Mouse (Mus musculus): ENCODE measurements around the gene Lrp6. TPM values are rescaled to one million over a fixed set of nuclear protein-coding genes. Genes with fewer than 3 reads are reported as not detected.

Gene Lrp6
- total RNA-seq, 2 experiments from 2014 or later = 41.2 to 44.0 TPM

DNA sequence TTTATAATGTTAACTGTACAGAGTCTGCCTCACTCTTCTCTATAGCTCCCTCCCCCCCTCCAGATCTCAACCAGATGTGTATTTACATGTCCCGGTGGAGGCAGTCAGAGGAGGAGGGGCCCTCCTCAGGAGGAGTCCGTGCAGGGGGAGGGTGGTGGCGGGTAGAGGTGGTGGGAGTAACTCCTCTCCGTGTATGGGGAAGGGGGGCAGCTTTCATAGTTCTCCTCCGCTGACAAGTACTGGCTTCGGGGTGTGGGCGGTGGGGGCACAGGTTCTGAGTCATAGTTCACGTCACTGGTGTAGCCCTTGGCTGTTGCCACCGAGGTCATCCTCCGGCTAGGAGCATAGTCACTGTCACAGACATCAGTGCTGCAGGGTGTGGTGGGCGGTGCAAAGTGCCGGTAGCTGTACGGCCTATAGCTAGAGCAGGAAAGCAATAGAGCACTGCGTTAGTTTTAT lies 116.1 kb downstream of the Lrp6 start:
- intact Hi-C loops (cut with DNase I) = no loop called here
- no peak for DNase-seq (ENCODE audit: extremely low spot score in 1 of 2, low spot score in 2 of 2)

DNA sequence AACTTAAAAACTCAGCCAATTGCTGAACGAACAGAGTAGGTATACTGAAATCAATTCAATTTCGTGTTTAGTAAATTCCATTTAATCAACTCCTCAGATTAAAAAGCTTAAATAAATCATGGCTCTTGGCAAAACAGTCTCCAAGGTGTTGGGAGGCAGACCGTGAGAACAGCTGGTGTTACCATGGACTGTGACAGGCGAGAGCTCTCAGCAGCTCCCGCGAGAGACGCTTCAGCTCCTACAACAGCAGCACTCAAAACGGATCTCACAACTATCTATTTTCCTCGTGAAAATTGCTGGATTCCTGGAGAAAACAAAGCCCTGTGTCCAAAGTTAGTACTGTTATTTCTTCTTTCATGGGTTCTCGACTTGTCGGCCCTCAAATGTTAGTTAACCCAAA lies 116.8 kb downstream of the Lrp6 start:
- intact Hi-C loops (cut with DNase I) = no loop called here
- no peak for DNase-seq (ENCODE audit: extremely low spot score in 1 of 2, low spot score in 2 of 2)

DNA sequence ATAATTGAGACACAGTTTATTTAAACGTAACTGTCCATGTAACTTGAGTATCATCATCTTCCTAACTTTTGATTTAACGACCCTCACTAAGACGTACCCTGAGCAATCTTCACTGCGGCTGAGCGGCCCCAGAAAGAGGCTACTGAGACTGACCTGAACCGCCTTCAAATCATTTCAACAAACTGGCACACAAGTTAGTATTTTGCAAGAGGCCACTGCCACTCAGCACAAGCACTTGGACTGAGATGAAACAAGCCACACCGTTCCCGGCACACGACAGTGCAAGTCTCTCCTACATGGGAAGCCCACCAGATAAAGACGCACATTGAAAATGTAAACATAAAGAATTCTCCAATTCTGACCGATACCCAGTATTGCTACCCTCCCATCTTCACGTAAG lies 118.3 kb downstream of the Lrp6 start:
- intact Hi-C loops (cut with DNase I) = no loop called here
- DNase-seq (ENCODE audit: extremely low spot score in 1 of 2, low spot score in 2 of 2) = no peak

DNA sequence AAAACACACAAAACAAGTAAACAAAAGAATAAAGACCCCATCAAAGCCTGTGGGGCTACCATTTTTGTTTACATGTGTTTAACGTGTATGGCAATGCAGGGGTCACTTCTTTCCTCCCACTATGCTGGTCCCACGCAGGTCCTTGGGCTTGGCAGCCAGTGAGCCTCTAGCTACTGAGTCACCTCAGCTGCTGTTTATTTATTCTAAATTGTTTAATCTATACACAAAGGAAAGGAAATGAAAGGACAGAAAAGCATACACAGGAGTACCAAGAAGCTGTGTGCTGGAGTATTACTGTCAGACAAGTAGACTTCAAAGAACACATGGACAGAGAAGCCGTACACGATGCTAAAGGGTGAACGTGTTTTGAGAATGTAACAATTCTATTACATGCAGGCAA lies 122.8 kb downstream of the Lrp6 start:
- intact Hi-C loops (cut with DNase I) = no loop called here
- no peak for DNase-seq (ENCODE audit: extremely low spot score in 1 of 2, low spot score in 2 of 2)

DNA sequence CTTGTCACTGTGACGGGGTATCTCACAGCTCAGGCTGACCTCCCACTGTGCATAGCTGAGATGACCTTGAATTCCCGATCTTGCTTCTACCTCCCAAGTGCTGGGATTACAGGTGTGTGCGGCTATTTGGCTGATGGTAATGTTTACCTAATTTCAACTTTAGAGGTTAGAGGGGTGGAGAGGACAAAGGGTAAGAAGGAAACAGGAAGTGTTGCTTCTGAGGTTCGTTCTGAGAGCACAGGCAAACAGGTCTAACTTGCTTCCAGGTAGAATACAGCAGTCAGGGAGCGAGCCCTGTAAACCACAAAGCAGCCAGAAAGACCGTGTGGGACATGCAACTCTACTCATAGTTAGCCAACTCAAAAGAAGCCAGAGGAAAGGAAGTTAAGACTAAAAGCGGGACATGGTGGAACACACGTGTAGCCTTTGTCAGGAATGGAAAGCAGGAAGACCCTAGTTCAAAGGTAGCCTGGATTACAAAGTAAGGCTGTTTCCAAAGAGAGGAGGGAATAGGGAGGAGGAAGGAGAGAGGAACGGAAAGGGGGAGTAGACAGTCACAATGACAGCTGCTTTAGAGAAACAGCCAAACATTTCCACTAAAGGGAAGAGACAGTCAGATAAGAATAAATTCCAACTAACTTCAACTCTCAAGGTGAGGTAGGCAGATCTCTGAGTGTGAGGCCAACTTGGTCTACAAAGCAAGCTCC lies 123.4 kb downstream of the Lrp6 start:
- intact Hi-C loops (cut with DNase I) = no loop called here
- no peak for DNase-seq (ENCODE audit: extremely low spot score in 1 of 2, low spot score in 2 of 2)

DNA sequence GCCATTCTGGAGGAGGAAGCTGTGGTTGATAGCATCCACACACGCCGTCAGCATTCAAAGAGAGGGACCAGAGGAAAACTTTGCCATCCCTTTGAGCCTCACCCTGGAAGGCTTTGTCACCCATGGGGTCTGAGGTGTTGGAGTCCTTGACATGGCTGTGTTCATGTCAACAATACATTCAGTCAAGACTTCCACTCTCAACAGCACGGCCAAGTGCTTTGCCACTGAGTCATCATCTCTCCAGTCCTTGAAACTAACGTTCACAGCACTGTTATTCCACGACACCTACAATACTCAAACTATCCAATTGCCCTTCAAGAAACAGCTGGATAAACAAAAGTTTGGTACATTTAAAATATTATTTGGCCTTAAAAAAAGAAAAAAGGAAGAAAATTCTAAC lies 124.5 kb downstream of the Lrp6 start:
- no peak for DNase-seq (ENCODE audit: extremely low spot score in 1 of 2, low spot score in 2 of 2)
- intact Hi-C loops (cut with DNase I) = no loop called here

DNA sequence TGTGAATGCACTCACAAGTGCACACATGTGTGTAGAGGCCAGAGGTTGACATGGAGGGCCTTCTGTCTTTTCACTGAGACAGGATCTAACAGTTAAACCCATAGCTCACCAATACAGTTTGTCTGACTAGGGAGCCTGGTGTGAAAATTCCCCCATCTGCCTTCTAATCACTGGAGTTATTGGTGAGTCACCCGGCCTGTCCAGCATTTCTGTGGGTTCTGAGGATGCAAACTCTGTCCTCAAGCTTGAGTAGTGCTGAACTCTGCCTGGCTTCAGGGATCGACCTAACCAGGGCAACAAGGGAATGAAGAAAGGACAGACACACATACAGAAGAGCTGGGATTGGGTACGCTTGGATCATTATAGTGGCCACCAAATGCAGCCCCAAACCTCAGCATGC lies 125.0 kb downstream of the Lrp6 start:
- no peak for DNase-seq (ENCODE audit: extremely low spot score in 1 of 2, low spot score in 2 of 2)
- intact Hi-C loops (cut with DNase I) = no loop called here

DNA sequence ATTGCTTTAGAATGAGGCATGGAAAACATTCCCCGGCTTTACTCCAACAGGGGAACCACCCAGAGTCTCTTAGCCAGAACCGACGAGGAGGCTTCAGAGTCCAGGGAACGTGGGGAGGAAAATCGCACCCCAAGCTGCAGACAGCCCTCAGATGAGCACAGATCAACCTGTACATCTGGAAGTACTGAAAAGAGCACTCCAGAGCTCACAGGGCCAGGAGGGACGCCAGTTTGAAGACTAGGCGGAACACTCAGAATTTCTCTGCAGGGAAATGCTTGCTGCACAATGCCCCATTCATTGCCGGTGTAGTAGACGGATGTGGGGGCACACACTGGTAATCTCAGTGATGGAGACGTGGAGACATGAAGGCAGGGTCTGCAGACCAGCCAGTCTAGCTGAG lies 126.7 kb downstream of the Lrp6 start:
- DNase-seq (ENCODE audit: extremely low spot score in 1 of 2, low spot score in 2 of 2) = no peak

DNA sequence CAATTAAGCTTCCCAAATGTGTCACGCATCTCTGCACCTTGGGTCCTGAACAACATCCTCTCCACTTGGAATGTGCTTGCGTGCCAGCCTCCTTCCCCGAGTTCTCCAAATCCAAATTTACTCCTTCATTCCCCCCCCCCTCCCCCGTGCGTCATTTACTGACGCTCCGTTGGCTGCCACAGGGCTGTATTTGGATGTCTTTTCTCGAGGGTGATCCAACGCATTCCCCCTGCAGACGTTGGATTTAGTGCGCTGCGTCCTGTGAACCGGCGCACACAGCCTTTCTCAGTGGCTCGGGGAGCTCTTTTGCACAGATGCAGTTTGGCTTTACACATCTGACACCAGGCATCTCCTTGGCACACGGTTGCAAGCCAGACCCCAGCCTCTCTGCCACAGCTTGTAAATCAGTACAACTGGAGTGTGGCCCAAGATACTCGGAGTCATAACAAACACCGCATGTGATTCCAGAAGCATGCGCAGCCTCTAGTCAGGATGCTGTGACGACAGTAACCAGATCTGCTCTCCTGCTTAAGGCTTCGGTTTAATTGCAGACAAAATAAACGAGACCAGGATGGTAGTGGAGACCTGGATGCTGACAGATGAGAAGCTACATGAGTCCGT lies 127.3 kb downstream of the Lrp6 start:
- intact Hi-C loops (cut with DNase I) = no loop called here
- peak; percentile 33 to 53 for DNase-seq (ENCODE audit: extremely low spot score in 1 of 2, low spot score in 2 of 2)

More for the DNA sequence above, 126.7 kb downstream of the Lrp6 start:
- intact Hi-C loops (cut with DNase I) = no loop called here

DNA sequence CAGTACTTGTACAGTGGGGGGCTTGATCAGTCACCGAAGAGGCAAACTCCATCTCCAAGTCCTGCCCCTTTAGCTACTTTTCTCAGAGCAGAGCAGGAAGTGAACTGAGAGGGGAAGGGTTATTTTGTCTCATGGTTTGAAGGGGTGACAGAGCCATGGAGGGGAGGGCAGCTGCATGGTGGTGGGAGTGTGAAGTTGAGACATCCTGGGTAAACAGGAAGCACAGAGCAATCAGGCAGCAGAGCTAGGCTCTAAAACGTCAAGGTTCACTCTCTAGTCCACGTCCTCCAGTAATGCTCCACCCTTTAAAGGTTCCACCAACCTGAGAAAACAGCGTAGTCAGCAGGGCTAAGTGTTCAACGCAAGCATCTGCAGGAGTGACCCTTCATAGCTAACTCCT lies 129.8 kb downstream of the Lrp6 start:
- DNase-seq (ENCODE audit: extremely low spot score in 1 of 2, low spot score in 2 of 2) = no peak
- intact Hi-C loops (cut with DNase I) = no loop called here

DNA sequence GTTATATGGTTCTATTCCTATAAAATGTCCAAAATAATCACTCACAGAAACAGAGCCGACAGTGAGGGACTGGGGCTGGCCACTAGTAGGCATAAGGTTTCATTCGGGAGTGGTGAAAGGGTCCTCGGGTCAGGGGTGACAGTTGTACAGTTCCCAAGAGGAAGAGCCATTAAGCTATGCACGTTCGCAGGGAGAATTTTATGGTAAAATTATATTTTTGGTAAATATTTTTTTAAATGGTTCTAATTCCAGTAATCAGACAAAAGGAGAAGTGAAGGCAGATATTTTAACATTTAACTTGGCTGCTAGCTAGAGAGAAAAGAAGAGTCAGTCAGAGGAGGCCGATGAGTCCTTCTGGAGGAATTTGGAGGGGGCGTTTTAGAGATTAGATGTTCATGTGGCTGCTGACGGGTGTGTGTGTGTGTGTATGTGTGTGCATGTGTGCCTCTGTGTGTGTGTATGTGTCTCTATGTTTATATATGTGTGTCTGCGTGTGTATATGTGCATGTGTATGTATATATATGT lies 131.8 kb downstream of the Lrp6 start:
- no peak for DNase-seq (ENCODE audit: extremely low spot score in 1 of 2, low spot score in 2 of 2)
- intact Hi-C loops (cut with DNase I) = no loop called here

DNA sequence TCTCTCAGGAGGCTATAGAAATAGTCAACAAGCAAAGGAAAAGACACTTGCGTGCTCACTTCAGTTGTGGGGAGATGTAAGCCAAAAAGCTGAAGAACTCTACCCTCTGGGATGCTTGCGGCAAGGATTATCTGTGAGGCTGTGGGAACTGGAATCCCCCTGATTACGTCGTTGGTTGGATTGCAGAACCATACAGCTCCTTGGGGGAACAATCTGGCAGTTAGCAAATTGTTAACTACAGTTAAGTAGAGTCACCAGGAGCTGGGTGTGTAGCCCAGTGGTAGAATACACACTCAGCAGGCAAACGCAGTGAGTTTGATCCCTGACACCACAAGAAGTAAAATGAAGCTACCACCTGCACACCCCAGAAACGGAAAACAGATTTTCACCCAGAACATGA lies 132.7 kb downstream of the Lrp6 start:
- no peak for DNase-seq (ENCODE audit: extremely low spot score in 1 of 2, low spot score in 2 of 2)
- intact Hi-C loops (cut with DNase I) = no loop called here

DNA sequence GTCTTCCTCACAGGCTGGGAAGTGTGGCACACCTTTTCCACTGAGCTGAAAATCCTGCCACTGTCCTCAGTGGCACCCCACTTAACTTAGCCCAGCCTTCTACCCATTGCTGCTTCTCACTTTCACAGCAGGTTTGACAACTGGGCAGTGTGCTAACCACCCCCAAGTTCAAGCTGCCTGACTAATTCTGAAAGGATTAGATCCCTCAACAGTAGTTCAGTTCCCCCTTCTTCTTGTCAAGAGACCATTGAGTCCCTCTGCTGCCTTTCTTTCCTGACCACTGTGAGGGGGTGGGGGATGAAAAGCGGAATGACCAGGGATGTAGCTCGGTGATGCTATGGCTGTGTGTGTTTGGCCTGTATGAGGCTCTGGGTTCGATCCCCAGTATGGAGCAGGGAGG lies 133.5 kb downstream of the Lrp6 start:
- intact Hi-C loops (cut with DNase I) = no loop called here
- no peak for DNase-seq (ENCODE audit: extremely low spot score in 1 of 2, low spot score in 2 of 2)

DNA sequence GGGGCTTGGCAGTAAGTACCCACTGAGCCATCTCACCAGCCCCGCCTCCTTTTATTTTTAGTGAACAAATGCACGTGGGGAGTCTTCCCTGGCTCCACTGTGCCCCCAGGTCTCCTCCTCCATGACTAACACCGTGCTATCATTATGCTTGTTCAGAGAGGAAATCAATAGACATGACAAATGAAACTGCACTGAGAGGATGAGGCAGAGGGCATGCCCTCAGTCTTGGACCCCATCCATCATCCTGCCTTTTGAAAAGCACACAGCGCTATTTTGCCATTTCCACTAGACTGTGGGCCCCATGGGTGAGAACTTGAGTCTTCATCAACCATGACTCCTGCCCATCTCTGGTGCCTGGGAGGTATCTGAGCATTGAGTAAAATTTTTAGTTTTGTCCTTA lies 135.2 kb downstream of the Lrp6 start:
- intact Hi-C loops (cut with DNase I) = no loop called here
- no peak for DNase-seq (ENCODE audit: extremely low spot score in 1 of 2, low spot score in 2 of 2)

DNA sequence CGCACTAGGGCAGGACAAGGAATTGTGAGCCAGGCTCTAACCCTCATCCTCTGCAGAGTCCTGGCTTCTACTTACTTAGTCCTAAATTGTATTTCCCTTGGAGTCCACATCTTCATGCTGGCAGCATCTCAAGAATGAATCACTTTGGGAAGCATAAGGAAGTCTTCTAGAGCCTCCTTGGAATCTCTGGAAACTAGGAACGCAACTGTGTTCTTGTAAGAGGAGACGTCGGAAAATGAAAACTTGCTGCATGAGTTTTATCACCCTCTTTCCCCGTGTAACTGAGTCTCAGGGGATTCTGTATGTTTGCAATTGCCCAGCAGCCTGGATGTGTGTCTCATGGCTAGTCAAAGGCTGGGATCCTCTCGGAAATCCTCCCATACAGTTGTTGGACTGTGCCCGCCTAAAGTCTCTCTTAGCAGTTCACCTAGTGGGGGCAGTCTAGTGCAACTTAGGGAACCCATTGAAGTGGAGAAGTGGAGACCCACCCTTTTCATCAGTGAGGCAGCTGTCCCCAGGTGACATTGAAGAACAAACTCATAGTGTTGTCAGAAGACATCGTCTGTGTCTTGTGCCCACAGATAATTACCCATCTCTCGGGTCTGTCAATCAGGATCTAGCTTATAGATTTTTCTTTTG lies 136.5 kb downstream of the Lrp6 start:
- intact Hi-C loops (cut with DNase I) = no loop called here
- DNase-seq (ENCODE audit: extremely low spot score in 1 of 2, low spot score in 2 of 2) = no peak

DNA sequence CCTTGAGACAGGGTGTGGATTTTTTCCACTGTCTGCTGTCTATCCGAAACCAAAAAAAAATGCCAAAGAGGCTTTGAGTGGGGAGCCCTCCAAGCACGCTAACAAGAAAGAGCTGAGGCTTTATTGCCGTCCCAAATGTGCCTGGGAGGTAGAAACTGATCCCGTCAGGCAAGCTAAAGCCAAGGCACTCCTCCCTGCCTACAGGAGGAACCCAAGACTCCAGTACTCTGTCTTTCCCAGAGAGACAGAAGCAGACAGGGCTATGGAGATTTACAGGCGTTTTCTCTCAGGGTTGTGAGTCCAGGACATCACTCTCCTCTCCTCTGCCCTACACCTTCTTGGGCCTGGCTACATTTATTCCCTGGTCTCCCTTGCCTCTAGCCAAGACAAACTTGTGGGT lies 138.3 kb downstream of the Lrp6 start:
- no peak for DNase-seq (ENCODE audit: extremely low spot score in 1 of 2, low spot score in 2 of 2)
- intact Hi-C loops (cut with DNase I) = loop anchor here (10.0 kb wide), 1 partner anchor 426 kb away; no protein-coding TSS in a partner anchor

DNA sequence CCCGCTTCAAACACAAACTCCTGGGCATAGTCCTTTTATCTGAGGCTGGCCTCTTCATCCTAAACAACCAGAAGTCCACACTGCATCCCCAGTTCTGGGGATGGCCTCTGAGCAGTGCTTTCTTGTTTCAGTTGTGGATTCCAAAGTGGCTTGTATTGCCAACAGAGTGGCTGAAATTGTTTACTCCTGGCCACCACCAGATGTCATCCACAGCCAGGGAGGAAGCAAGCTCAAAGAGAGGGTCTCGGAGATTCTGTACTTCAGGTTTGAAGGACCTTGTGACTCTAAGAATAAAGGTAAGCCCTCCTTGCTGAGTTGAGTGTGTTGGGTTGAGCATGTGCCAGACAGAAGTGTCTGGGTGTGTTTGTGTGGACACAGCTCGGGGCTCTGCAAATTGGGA lies 139.6 kb downstream of the Lrp6 start:
- no peak for DNase-seq (ENCODE audit: extremely low spot score in 1 of 2, low spot score in 2 of 2)
- intact Hi-C loops (cut with DNase I) = loop anchor here (10.0 kb wide), 1 partner anchor 428 kb away; no protein-coding TSS in a partner anchor

DNA sequence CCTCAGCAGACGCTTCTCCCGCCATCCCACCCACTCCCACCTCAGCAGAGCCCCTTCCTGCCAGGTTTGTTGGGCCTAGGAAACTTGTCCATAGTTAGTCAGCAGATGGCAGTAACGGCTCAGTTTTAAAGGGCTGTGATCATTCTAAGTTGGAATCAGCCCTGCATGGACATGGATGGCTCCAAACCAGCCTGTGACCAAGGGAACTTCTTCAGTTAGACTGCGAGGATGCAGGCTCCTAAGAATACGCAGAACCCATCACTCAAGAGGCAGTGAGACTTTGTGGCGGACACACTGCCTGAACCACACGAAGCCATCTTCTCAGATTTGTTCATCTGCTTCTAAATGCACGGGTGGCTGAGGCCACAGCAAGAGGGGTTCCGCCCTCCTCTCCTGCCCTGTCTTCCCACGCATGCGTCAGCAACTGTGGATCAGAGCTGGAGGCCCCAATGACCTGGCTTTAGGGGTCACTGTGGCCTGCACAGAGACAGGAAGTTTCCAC lies 141.5 kb downstream of the Lrp6 start:
- peak; percentile 57 to 66 for DNase-seq (ENCODE audit: extremely low spot score in 1 of 2, low spot score in 2 of 2)
- intact Hi-C loops (cut with DNase I) = loop anchor here (1.0 to 10.0 kb wide), 2 partner anchors 190 to 430 kb away; no protein-coding TSS in a partner anchor

DNA sequence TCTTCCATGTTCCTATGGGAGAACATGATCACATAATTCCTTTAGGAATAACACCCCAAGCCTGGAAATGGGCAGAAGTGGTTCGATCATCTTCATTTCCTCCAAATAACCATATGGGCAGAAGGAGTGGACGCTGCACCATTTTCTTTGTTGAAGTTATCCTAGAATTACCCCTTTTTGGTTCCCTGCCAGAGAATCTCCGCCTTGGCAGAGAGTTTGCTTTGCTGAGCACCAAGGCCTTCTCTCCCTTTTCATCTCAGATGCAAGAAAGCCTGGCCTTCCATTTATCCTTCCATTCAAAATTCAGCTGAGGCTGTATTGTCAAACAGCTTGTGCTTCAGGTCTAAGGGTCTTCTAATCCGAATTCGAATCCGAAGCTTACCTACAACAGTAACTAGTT lies 144.8 kb downstream of the Lrp6 start:
- DNase-seq (ENCODE audit: extremely low spot score in 1 of 2, low spot score in 2 of 2) = no peak
- intact Hi-C loops (cut with DNase I) = loop anchor here (10.0 kb wide), 1 partner anchor 433 kb away; no protein-coding TSS in a partner anchor

DNA sequence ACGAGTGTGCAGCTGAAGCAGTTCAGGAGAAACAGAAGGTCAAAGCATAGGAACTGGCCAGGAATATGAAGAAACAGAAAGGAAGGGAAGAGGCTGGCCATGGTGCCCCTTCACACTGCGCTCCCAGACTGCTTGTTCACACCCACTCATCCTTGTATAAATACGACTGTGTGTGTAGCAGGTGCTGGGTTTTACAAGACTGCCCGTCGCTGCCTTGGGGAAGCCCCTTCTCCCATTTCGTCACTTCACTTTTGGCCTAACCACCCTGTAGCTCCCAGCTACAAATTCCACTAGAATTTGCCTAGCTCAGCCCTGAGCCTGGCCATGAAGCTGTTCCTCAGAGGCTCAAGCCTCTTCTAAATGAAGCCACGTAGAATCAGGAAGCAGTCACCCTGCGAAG lies 146.4 kb downstream of the Lrp6 start:
- intact Hi-C loops (cut with DNase I) = loop anchor here (10.0 kb wide), 1 partner anchor 434 kb away; no protein-coding TSS in a partner anchor
- no peak for DNase-seq (ENCODE audit: extremely low spot score in 1 of 2, low spot score in 2 of 2)
